Mouse (Mus musculus) megakaryocyte, embryonic 14.5 days (primary cell): Measurements from ENCODE around the gene Vps26b. TPM values are rescaled to one million over a fixed set of nuclear protein-coding genes. Genes with fewer than 3 reads are reported as not detected.

Experiments used
- H3K27me3 ChIP-seq: replicated peaks from 2 replicates; pipeline ENCODE3; 2012; ENCODE audit warnings: inconsistent platforms
- H3K36me3 ChIP-seq: replicated peaks from 2 replicates; pipeline ENCODE3; 2012; ENCODE audit warnings: low read length, inconsistent platforms, mixed read lengths
- H3K4me1 ChIP-seq: 2 replicates; pipeline ENCODE4 v1.6.1; 2012; ENCODE audit warnings: inconsistent platforms
- H3K4me3 ChIP-seq: replicated peaks from 2 replicates; pipeline ENCODE3; 2012; ENCODE audit warnings: moderate library complexity, mild to moderate bottlenecking, inconsistent platforms
- H3K9me3 ChIP-seq: 2 replicates; pipeline ENCODE4 v1.6.1; 2012; ENCODE audit warnings: inconsistent platforms
- FLI1 ChIP-seq: IDR thresholded peaks from 2 replicates; pipeline ENCODE4 v1.6.1; 2012; ENCODE audit warnings: low read length, inconsistent platforms, mixed read lengths
- GATA1 ChIP-seq: IDR thresholded peaks from 3 replicates; pipeline ENCODE4 v1.6.1; 2012; ENCODE audit warnings: mixed read lengths, low read length, inconsistent platforms, borderline replicate concordance
- polyA plus RNA-seq: library from polyadenylated mRNA; stranded (reverse); fragments of >175 nt; gene quantifications from 2 replicates; pipeline ENCODE4 v1.2.3, GENCODE M21; 2012; ENCODE audit warnings: low replicate concordance; ENCODE audit not compliant: insufficient read depth

Vps26b gene
- polyA plus RNA-seq, result 21.3 and 26.1 TPM in 2 replicates

DNA sequence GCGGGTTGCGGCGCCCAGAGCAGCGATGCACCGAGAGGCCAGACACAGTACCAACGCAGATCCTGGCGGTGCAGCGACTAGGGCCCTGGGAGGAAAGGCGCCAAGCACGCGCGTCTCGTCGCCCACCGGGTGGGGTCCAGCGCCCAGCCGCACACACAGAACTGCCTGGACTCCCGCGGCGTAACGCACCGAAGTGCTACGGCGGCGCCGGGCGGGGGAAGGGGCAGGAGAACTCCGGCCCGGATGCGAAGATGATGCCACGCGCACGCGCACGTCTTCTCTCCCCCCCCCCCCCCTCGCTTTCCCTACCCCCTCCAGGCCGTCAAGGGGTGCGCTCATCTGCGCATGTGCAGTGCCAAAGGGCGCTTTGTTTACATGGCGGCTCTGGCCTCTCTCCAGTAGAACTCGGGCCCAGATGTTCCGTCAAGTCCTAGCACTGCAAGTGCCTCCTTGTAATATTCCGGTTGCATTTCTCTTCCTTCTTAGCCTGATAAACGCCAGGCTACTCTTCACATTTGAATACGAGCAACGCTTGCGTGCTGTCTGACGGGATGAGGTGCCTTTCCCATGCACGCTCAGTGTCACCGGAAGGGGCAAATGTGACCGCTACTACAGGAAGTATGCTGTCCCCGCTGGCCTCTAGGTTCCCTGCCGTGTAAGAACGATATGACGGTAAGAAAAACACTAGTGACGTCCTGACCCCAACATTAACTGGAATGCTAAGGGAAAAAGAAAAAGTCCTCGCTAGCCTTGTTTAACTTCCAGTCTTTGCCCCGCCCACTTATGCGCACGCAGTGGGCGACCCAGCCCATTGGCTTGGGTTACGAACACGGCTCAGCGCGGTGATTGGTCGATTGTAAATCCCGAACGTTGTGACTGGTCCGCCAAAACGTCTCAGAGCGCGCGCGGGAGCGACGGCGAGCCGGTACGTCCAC, at the start of gene Vps26b, which contains the start of gene Ncapd3:
TSS of gene Vps26b (minus strand) at position 238 of the 935 bp plus-strand sequence.
TSS of gene Ncapd3 (plus strand) at position 348 of the 935 bp plus-strand sequence.
- peak within 1 kb of the TSS; percentile 100 for H3K4me3 ChIP-seq
- no peaks in the 10 kb centered on the region for H3K27me3 ChIP-seq
- no peaks in the 10 kb centered on the region for H3K9me3 ChIP-seq
- TF ChIP-seq GATA1, result no peak
- 0 out of 2 replicates have a peak, but pooled peaks have one; percentile 10 for TF ChIP-seq FLI1
- H3K36me3 ChIP-seq, result peaks cover 16% of the 10 kb centered on the region
- peaks cover 72% of the 10 kb centered on the region for H3K4me1 ChIP-seq

DNA sequence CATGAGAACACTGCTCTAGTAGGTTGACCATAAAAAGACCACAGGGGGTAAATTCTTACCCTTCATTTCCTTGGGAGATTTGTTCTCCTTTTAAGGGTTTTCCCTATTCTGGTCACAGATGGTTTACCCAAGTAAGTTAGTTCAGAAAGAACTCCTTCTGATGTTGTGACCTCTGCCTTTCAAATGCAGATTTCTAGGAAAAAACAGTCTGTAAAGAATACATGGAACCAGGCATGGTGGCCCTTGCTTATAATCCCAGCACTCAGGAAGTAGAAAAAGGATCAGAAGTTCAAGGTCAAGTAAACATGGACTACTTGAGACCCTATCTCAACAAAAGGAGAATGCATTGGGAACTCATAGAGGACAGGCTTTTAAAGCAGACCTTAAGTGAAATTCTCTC, 45.9 kb upstream of the Vps26b start:
- Histone ChIP-seq H3K36me3 (peaks cover 96% of the 10 kb centered on the region), H3K9me3 (no peaks in the 10 kb centered on the region), H3K4me3 (no peak overlapping the region), H3K27me3 (no peaks in the 10 kb centered on the region), H3K4me1 (no peaks in the 10 kb centered on the region)
- no peak for TF ChIP-seq GATA1
- no peak for TF ChIP-seq FLI1

DNA sequence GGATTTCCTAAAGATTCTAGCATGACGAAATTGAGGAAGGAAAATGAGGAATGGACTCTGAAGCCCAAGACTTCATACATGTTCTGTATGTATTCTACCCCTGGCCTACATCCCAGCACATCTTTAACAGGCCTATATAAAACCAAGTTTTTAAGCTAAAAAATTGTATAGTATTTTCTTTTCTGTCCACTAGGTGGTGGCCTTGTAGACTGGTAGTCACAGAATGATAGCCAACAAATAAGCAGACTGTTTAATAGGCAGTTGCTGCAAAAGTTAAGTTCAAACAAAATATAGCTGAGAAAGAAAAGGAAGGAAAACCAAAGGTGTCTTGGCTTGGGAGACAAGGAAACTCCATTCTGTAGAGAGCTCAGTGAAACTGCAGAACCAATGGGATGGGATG, 44.8 kb upstream of the Vps26b start:
- Histone ChIP-seq H3K27me3 (no peaks in the 10 kb centered on the region), H3K4me1 (0 out of 2 replicates have a peak, but pooled peaks cover 3% of the 10 kb centered on the region), H3K36me3 (peaks cover 97% of the 10 kb centered on the region), H3K9me3 (peaks cover 2% of the 10 kb centered on the region; the same call in 1 of the 2 replicates), H3K4me3 (no peak overlapping the region)
- no peak for TF ChIP-seq FLI1
- no peak for TF ChIP-seq GATA1

DNA sequence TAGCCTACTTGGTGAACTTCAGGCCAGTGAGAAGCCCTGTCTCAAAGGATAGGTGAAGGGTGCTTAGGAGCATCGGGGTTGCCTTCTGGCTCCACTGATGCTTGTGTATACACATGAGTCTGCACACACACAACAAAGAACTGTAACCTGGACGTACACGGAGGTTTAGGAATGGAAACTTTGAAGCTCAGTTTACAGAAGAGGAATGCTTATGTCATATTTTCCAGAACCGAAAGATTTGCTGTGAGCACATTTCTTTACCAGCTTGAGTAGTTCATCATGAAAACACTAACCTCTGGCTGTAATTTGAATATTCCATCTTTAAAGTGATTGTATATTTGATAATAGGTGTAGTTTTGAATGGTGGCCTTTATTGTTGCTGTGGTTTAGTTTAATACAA, 41.0 kb upstream of the Vps26b start:
- TF ChIP-seq FLI1 (no peak), GATA1 (no peak)
- H3K27me3 ChIP-seq, result no peaks in the 10 kb centered on the region
- 0 out of 2 replicates have a peak, but pooled peaks cover 3% of the 10 kb centered on the region for H3K4me1 ChIP-seq
- H3K36me3 ChIP-seq, result peaks cover 96% of the 10 kb centered on the region
- peaks cover 3% of the 10 kb centered on the region; the same call in 1 of the 2 replicates for H3K9me3 ChIP-seq
- no peak overlapping the region for H3K4me3 ChIP-seq

DNA sequence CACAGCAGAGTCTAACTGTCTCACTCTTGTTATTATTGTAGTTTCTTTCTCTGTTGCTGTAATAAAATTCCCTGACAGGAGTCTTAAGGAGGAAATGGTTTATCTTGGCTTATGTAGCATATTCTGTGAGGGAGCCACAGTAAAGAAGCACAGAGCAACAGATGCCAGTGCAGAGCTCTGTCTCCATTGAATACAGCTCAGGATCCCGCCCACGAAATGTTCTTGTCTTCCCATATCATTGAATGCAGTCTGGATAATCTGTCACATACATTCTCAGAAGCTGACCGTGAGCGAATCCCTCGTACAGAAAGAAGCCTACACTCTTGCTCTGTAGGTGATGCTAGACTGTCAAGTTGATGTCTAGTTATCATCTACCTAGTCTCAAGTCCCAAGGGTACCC, 28.5 kb upstream of the Vps26b start:
- Histone ChIP-seq H3K4me1 (no peaks in the 10 kb centered on the region), H3K27me3 (no peaks in the 10 kb centered on the region), H3K36me3 (peaks cover 95% of the 10 kb centered on the region), H3K9me3 (no peaks in the 10 kb centered on the region), H3K4me3 (no peak overlapping the region)
- no peak for TF ChIP-seq FLI1
- no peak for TF ChIP-seq GATA1

DNA sequence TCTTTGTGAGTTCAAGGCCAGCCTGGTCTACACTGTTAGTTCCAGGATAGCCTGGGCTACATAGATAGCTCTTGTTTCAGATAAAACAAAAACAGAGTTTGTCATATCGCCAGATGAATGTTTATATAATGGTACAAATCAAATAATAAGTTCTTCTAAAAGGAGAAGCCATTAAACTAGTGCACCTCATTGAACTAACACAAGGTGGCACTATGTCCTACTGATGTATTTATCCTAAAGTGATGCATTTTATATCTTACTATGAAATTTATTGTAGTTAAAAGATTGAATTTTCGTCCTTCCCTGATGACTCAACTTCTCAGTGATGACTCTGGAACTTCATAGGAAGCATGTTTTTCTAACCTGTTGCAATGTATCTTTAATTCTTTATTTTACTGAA, 19.6 kb upstream of the Vps26b start:
- no peak overlapping the region for H3K4me3 ChIP-seq
- no peaks in the 10 kb centered on the region for H3K27me3 ChIP-seq
- TF ChIP-seq GATA1 (no peak), FLI1 (no peak)
- peaks cover 18% of the 10 kb centered on the region for H3K4me1 ChIP-seq
- peaks cover 97% of the 10 kb centered on the region for H3K36me3 ChIP-seq
- H3K9me3 ChIP-seq, result no peaks in the 10 kb centered on the region

DNA sequence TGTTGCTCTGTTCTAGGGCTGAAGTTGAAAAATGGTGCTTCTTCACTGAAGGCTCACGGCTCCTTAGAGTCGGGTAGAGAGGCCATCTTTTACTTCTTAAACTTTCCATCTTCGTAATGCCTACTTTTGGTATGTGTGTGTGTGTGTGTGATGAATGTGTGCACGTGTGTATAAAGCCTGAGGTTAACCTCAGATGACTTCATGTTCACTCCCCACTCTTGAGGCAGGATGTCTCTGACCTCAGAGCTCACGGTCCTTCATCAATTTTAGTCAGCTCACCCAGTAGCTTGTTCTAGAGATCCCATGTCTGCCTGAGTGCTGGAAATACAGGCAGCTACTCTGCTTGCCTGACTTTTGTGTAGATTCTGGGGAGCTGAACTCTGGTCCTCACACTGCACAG, 14.0 kb upstream of the Vps26b start:
- no peaks in the 10 kb centered on the region for H3K9me3 ChIP-seq
- H3K4me1 ChIP-seq, result peaks cover 22% of the 10 kb centered on the region
- peaks cover 97% of the 10 kb centered on the region for H3K36me3 ChIP-seq
- no peaks in the 10 kb centered on the region for H3K27me3 ChIP-seq
- H3K4me3 ChIP-seq, result no peak overlapping the region
- TF ChIP-seq GATA1 (no peak), FLI1 (no peak)

DNA sequence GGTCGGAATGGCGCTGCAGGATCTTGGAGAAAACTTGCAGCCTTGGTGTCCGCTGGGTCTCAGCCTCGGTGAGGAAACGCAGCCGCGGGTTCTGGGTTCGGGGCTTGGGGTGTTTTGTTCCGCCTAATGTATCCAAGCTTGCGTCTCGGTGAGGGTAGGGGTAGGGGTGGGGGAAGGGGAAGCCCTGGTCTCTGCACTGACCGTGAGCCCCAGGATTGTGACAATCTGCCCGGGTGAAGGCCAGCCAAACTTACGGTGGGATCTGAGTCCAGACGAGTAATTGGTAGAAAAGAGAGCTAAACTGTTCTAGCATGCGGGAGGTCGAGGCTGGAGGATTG, 867 bp upstream of the Vps26b start:
- TF ChIP-seq GATA1 (no peak), FLI1 (no peak)
- no peaks in the 10 kb centered on the region for H3K9me3 ChIP-seq
- peaks cover 19% of the 10 kb centered on the region for H3K36me3 ChIP-seq
- no peaks in the 10 kb centered on the region for H3K27me3 ChIP-seq
- peaks cover 74% of the 10 kb centered on the region for H3K4me1 ChIP-seq
- peak overlapping the region; percentile 100 for H3K4me3 ChIP-seq

DNA sequence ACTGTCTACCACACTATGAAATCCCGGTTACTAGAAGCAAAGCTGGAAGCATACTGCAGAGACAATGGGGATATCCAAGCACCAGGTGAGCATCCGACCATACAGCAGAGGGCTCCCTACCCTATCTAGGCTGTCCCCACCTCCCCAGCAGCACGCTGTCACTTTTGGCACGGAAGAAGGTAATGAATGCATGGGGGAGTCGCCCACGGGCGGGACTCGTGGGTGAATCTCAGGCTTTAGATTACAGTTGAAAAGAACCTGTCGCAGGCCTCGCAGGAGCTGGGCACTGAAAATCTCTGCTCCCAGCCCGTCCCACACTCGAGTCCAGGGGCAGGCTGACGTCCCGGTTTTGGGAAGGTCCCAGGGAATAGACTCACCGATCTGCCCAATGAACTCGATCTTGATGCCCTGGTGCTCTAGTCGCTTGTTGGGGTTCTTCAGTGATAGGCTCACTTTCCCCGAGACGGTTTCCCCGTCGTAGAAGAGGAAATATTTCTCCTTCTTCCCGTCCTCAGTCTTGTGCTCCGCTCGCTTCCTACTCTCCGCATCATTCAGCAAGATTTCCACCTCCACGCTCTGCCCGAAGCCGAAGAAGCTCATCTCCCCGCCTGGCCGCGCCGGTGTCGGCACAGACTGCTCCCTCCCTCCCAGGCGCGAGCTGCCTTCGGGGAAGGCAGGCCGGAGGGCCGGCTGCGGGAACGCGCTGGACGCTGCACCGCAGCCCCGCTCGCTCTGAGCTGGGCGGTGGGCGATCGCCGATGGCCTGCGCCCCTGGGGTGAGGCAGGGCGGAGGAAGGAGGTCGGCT, 640 bp downstream of the Vps26b start:
- Histone ChIP-seq H3K36me3 (peaks cover 10% of the 10 kb centered on the region), H3K4me3 (peak overlapping the region; percentile 100), H3K9me3 (no peaks in the 10 kb centered on the region), H3K4me1 (peaks cover 71% of the 10 kb centered on the region), H3K27me3 (no peaks in the 10 kb centered on the region)
- TF ChIP-seq GATA1 (no peak), FLI1 (no peak)

DNA sequence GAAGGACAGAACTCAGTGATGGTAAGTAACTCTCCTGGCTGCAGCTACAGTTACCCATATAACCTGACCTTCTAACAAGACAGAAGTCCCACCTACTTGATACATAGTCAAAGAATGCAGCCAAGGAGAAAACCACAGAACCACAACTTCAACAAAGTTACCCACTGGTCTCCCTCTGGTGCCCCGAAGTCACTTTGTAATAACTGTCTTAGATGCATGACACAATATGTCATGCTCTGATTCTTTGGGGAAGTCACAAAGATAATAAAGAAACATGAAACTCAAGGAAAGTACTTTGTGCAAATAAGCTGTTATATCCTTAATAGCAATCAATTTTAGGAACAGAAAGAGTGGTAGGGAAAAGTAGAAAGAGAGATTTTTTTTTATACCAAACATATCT, 3.2 kb downstream of the Vps26b start:
- peaks cover 71% of the 10 kb centered on the region for H3K4me1 ChIP-seq
- no peaks in the 10 kb centered on the region for H3K9me3 ChIP-seq
- TF ChIP-seq FLI1, result no peak
- no peak for TF ChIP-seq GATA1
- peaks cover 24% of the 10 kb centered on the region for H3K36me3 ChIP-seq
- no peak overlapping the region for H3K4me3 ChIP-seq
- no peaks in the 10 kb centered on the region for H3K27me3 ChIP-seq
